Mouse (Mus musculus) monocyte, adult 2 months (primary cell): ENCODE results near the gene Ankrd33b.

Experiments
- DNase-seq, 2 experiments: peaks; one replicate each; pipeline ENCODE4 v3.0.0; 2022; ENCODE audit warnings: low spot score in 2 of 2, low read depth in 1 of 2

Ankrd33b gene

GRCm38 (mm10) chr15:31367481-31368200 lies at the start of gene Ankrd33b:
Ankrd33b (minus strand) TSS chr15:31367726.
- peak in 1 of 2 experiments; percentile 16 for DNase-seq

- DNase-seq = no peak
These were observed 47.7 kb upstream of the Ankrd33b start for GRCm38 (mm10) chr15:31415181-31415580.

GRCm38 (mm10) chr15:31414179-31414898 lies 46.8 kb upstream of the Ankrd33b start:
- no peak for DNase-seq

- no peak for DNase-seq
These were observed 46.1 kb upstream of the Ankrd33b start for GRCm38 (mm10) chr15:31413662-31414061.

GRCm38 (mm10) chr15:31412933-31413332 lies 45.4 kb upstream of the Ankrd33b start:
- no peak for DNase-seq

GRCm38 (mm10) chr15:31412436-31412835 lies 44.9 kb upstream of the Ankrd33b start:
- no peak for DNase-seq

- no peak for DNase-seq
These were observed 40.0 kb upstream of the Ankrd33b start for GRCm38 (mm10) chr15:31407490-31407889.

- no peak for DNase-seq
These were observed 39.4 kb upstream of the Ankrd33b start for GRCm38 (mm10) chr15:31406881-31407280.

- DNase-seq = no peak
These were observed 36.8 kb upstream of the Ankrd33b start for GRCm38 (mm10) chr15:31404346-31404745.

- no peak for DNase-seq
These were observed 34.8 kb upstream of the Ankrd33b start for GRCm38 (mm10) chr15:31402200-31402892.

GRCm38 (mm10) chr15:31400974-31401373 lies 33.4 kb upstream of the Ankrd33b start:
- no peak for DNase-seq

- DNase-seq = no peak
These were observed 31.2 kb upstream of the Ankrd33b start for GRCm38 (mm10) chr15:31398769-31399168.

- DNase-seq = no peak
These were observed 29.9 kb upstream of the Ankrd33b start for GRCm38 (mm10) chr15:31397379-31397778.

- DNase-seq = no peak
These were observed 29.2 kb upstream of the Ankrd33b start for GRCm38 (mm10) chr15:31396755-31397154.

GRCm38 (mm10) chr15:31395986-31396385 lies 28.5 kb upstream of the Ankrd33b start:
- DNase-seq = no peak

- DNase-seq = no peak
These were observed 25.9 kb upstream of the Ankrd33b start for GRCm38 (mm10) chr15:31393402-31393801.

GRCm38 (mm10) chr15:31392705-31393104 lies 25.2 kb upstream of the Ankrd33b start:
- DNase-seq = no peak

GRCm38 (mm10) chr15:31392135-31392534 lies 24.6 kb upstream of the Ankrd33b start:
- DNase-seq = no peak

- DNase-seq = no peak
These were observed 14.5 kb upstream of the Ankrd33b start for GRCm38 (mm10) chr15:31381936-31382468.

- no peak for DNase-seq
These were observed 11.9 kb upstream of the Ankrd33b start for GRCm38 (mm10) chr15:31379471-31379870.

GRCm38 (mm10) chr15:31375212-31375611 lies 7.7 kb upstream of the Ankrd33b start:
- DNase-seq = no peak
